ENCODE assay signal across 20 mouse cellular contexts in the genomic region with DNA sequence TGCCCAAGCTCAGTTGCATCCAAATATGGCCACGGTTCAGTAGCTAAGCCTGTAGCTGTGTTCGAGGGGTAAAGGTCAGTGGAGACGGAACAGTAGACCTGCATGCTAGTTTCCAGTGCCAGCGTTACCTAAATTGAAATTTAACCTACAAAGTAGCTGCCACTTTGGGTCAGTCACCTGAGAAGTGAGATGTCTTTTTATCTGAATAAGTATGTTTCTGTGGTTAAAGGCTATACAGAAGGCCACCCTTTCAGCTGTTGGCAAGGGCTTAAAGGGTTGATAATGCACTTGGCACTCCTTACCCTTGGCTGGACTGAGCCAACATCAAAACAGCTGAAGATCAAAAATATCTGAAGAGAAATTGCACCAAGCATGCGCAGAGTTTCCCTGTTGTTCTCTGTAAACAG.
DNase-seq lines count a peak whose midpoint lies in the region; ATAC-seq lines count a peak whose summit lies in the region.
"Had no signal": no experiment of that assay in that cellular context is flagged by ENCODE, and none has a peak within 500 bp of the region (broad histone marks: within the 10 kb centered on the region; RNA-seq: fewer than 3 reads in every experiment).

No protein-coding gene starts in this region.

- ATAC-seq in megakaryocyte progenitor cell, adult 5-6 weeks (replicated peaks; ENCODE audit: poor library complexity) = no peak
- ATAC-seq: forebrain, embryonic 13.5 days; hindbrain, postnatal 0 days; intestine, embryonic 16.5 days; midbrain, embryonic 15.5 days; Patski had no signal

- peak; percentile 86 for DNase-seq in kidney, adult 11 months
- no peak for DNase-seq in kidney, postnatal 4 days
- peak; percentile 54 for DNase-seq in adrenal gland, postnatal 10 days
- peak; percentile 11 to 40 for DNase-seq in adrenal gland, postnatal 36 days
- peak; percentile 76 for DNase-seq in kidney, postnatal 14 days
- no peak for DNase-seq in urinary bladder, adult 2 months (ENCODE audit: low spot score)
- DNase-seq: B cell, adult 2 months; cerebellum, adult 2 months; cerebellum, postnatal 36 days; embryo, embryonic 11 days; lung, postnatal 4 days; right cerebral cortex, adult 18-20 months; right cerebral cortex, postnatal 4 days; thymus, postnatal 14 days had no signal

Comparison
In these comparisons a context has a peak if more than half of its experiments do, and no peak if none do; other contexts are left out.
1. DNase-seq: peak in kidney, adult 11 months (single experiment), adrenal gland, postnatal 10 days (single experiment), adrenal gland, postnatal 36 days (2 of 2) and kidney, postnatal 14 days (single experiment); none in kidney, postnatal 4 days (0 of 2) and urinary bladder, adult 2 months (single experiment).